Mouse (Mus musculus) CD4-positive, CD25-positive, alpha-beta regulatory T cell, adult 4 months (primary cell): ENCODE data around the gene Il22ra1. TPM values are rescaled to one million over a fixed set of nuclear protein-coding genes. Genes with fewer than 3 reads are reported as not detected.

Experiments
- ATAC-seq: one replicate; pipeline ENCODE4 v1.8.0; 2017
- polyA plus RNA-seq, 2 experiments: library from polyadenylated mRNA; unstranded; fragments of 100-300 nt; shearing (Covaris generic); gene quantifications; one replicate each; pipeline ENCODE4 v1.2.1; 2017

Gene Il22ra1
- polyA plus RNA-seq, 2 experiments from 2014 or later, result not detected

DNA sequence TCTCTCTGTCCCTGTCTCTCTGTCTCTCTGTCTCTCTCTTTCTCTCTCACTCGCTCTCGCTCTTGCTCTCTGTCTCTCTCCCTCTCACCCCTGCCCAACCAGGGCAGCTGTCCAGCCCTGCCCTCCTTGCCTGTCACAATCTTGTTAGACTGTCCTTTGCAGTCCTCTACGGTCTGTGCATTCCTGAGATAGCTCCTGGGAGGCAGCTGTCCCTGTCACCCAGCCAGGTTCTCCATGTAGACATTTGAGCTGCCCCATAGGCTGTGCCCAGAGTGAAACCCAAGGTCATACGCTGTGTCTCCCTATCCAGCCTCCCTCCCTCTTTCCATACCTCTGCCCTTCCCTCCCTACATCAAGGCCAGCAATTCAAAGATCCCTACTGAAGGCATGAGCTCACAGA is 44.7 kb downstream of the Il22ra1 start:
- ATAC-seq, result no peak

DNA sequence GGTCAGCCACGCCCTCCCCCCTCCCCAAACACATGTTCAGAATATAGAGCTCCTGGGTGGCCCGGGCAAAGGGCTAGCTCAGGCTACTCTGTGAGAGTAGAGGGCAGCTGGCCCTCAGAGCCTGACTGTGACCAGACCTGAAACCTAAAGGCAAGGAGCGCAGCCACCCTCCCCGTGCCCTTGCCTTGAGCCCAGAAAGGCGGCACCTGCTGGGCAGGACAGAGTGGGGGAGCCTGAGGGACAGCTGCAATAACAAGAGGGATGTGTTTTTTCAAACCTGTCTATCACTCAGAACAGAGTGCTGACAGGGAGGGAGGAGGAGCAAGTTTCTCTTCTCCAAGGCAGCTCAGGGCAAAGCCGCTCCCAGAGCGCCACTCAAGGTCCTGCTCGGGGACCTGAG is 46.5 kb downstream of the Il22ra1 start:
- ATAC-seq, result no peak

DNA sequence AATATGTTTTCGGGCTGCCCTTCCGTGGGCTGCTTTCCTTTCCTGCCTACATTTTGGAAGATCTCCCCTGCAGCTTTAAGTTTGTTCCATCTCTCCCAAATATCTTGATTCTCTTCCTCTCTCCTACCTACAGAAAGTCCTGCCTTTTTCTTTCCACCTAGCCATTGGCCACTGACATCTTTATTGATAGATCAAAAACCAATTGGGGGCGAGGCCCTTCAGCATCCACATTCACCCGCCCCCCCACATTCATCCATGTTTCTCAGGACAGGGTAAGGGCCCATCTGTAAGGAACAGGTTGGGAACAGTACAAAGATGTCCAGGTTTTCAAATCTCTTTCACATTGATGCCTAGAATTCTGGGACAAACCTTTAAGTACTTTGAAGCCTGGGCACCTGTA is 48.9 kb downstream of the Il22ra1 start:
- ATAC-seq, result no peak

DNA sequence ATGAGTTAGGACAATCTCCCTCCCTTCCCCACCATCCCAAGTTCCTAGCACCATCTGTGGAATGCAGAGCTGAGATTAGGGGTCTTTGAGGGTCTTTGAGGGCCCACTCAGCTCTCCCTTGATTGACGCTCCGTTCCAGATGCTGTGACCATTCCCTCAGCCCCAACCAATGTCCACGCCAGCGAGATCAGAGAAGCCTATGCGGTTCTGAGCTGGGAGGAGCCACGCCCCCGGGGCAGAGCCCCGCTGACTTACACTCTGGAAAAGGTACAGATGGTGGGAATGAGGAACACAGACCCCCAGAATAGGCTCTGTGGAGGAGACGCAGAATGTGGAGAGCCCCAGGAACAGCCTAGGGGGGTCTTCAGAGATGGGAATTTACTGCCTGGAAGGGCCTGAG is 51.7 kb downstream of the Il22ra1 start:
- no peak for ATAC-seq

DNA sequence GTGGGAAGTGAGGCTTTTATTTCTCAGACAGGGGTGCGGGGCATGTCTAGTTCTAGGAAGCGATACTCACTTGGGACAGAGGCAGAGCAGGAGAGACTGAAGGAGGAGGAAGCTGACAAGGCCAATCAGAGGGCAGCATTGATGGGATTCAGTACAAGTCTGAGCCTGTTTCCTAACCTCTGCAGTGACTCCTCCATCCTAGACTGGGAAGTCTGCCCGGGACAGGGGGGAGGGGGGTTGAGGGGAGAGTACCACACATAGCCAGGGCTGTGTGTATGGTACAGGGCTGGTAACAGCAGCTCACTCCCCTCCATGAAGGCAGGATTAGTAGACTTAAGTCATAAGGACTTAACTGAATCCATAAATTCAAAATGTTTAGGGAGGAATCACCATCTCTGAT is 52.3 kb downstream of the Il22ra1 start:
- no peak for ATAC-seq

DNA sequence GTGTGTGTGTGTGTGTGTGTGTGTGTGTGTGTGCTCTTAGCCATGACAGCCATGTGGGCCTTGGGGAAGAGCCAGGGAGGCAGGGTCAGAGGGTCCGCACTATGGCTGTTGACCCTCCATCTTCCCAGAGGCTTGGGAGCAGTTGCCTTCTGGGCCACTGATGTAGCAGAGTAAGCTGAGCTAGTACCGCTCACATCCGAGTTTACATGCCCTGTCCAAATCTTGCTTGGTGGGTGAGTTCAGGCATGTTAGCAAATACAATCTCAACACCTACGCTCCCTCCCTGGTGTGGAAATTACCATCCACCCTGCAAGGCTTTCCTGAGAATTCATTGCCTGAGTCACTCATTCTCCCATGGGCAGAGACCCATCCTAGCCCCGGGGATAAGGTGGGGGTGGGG is 53.3 kb downstream of the Il22ra1 start:
- no peak for ATAC-seq

DNA sequence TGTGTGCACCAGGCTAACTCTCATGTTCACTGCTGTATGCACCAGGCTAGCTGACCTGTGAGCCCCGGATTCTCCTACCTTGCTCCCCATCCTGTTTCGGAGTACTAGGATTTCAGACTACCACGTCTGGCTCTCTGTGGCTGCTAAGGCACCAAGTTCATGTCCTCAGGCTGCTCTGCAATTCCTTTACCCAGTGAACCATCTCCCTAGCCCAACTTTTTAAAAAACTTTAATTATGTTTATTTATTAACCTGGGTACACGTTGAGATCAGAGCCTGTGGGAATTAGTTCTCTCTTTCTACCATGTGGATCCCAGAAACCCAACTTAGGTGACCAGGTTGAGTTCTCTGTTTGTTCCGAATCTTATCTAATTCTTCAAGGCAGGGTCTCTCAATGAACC is 58.6 kb downstream of the Il22ra1 start:
- no peak for ATAC-seq

DNA sequence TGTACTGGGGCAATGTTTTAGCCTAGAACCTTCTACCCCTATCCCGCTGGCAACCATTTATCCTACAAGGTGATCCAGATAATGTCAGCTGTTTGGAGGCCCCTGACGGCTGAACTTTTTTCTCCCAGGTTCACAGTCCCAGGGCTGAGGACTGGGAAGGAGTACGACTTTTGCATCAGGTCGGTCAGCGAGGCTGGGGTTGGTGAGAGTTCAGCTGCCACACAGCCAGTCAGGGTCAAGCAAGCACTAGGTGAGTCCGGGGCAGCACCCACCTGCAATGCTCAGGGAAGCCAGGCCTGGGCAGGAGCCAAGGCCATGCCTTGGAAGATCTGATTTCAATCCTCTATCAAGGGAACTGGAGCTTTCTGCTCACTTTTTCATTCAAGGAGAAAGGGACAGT is 59.3 kb downstream of the Il22ra1 start:
- ATAC-seq, result no peak

DNA sequence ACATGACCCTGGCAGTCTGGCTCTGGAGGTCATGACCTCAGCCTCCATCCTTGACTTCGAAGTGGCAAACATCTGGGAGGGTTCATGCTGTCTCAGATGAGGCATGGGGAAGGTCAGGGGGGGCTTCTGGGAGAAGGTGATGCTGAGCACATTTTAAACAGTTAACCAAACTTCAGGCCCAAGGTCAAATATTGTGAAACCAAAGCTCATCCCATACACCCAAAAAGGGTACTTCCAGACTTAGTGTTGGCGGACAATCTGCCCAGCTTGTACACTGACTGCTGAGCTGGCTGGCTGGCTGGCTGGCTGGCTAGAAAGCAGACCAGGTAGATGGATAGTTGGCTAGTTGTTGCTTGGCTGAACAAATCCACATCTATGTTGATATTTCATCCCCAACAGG is 61.2 kb downstream of the Il22ra1 start:
- no peak for ATAC-seq

DNA sequence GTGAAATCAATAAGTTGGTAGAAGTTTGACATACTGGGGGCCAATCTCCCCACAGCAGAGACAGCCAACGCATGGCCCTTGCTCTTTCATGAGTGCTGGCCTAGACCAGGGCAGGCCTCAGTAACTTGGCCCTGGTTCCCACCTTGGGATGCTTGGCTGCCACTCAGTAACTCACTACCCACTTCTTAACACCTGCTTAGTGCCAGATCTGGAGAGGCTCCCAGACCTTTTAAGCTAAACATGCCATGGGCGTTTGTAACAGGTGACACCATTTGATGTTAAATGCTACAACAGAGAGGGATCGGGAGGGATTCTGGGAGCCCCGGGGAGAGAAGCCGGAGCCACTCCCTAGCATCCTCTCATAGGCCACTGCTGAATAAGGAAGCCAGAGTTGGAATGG is 64.8 kb downstream of the Il22ra1 start:
- no peak for ATAC-seq

DNA sequence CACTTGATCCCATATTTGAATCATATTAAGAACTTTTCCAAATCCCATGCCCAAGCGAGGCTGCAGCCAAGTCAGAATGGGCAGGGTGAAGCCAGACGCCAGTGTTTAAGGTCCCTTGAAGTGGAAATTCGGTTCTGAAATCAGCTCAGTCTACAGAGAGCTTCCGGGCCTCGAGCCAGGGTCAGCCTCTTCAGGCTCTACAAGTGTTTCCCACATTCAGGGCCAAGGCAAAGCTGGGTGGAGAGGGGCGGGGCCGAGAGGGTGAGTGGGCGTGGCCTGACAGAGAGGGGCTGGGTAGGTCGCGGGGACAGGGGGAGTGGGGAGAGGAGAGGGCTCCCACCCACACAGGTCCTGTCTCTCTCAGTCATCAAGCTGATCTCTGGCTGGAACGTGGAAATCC is 70.0 kb downstream of the Il22ra1 start:
- no peak for ATAC-seq

DNA sequence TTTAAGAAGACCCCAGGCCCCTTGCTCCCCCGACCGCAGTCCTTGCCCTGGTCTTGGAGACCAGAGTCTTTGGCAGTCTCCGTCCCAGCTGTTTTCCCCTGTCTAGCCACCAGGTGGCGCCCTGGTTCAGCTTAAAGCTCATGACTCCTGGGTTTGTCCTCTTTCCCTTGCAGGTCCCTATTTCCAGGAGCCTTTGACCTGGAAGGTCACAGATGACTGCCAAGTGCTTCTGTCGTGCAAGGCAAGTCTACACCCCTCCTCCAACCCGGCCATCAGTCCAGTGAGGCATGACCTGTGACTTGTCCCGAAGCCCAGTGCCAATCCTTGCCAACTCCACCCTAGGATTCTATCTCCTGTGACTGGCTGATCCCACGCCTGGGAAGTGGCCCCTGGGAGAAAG is 73.6 kb downstream of the Il22ra1 start:
- peak; percentile 34 for ATAC-seq

Other genes with a start within 250 kb of the Il22ra1 start
- gene Stpg1, start 233.4 kb upstream of the Il22ra1 start, polyA plus RNA-seq, result not detected
- 10 to 100 TPM; 11.6 to 15.8 TPM for gene Nipal3, start 233.1 kb upstream of the Il22ra1 start, polyA plus RNA-seq
- gene Grhl3, start 154.5 kb upstream of the Il22ra1 start, polyA plus RNA-seq, result not detected
- gene Ifnlr1, start 41.9 kb upstream of the Il22ra1 start, polyA plus RNA-seq, result not detected
- gene Myom3, start 31.5 kb downstream of the Il22ra1 start, polyA plus RNA-seq, result not detected
- gene Srsf10, start 127.6 kb downstream of the Il22ra1 start, polyA plus RNA-seq, result 100 to 1,000 TPM; 195 to 208 TPM
- 100 to 1,000 TPM; 206 to 221 TPM for gene Pnrc2, start 145.7 kb downstream of the Il22ra1 start, polyA plus RNA-seq
- gene Cnr2, start 167.2 kb downstream of the Il22ra1 start, polyA plus RNA-seq, result 10 to 100 TPM in 1 of 2 experiments, 1 to 10 TPM in 1; 7.5 to 17.0 TPM
- 10 to 100 TPM; 83.9 to 95.9 TPM for gene Fuca1, start 192.6 kb downstream of the Il22ra1 start, polyA plus RNA-seq
- 100 to 1,000 TPM in 1 of 2 experiments, 10 to 100 TPM in 1; 73.7 to 104 TPM for gene Hmgcl, start 218.3 kb downstream of the Il22ra1 start, polyA plus RNA-seq
- gene Gale, start 235.6 kb downstream of the Il22ra1 start, polyA plus RNA-seq, result 10 to 100 TPM; 16.2 to 24.8 TPM
- gene Lypla2, start 244.5 kb downstream of the Il22ra1 start, polyA plus RNA-seq, result 10 to 100 TPM; 63.0 to 72.0 TPM